Mouse (Mus musculus): ENCODE results near the gene Pacs2. TPM values are rescaled to one million over a fixed set of nuclear protein-coding genes. Genes with fewer than 3 reads are reported as not detected.

The Pacs2 gene
- polyA plus RNA-seq, 1 experiment from 2014 or later: 24.1 TPM

Small RNAs within 50 kb of the gene (microRNA-seq; reads per million reads assigned to microRNA genes)
- not detected for gene Gm44471

Other genes with a start within 250 kb of the Pacs2 start
- 0.84 and 0.86 TPM in 2 replicates for gene Ahnak2, start 211.9 kb upstream of the Pacs2 start, polyA plus RNA-seq (2015; fragmentation: Nextera tagmentation; extraction: Ambion mirVana)
- gene Clba1, start 205.6 kb upstream of the Pacs2 start, polyA plus RNA-seq (2015; fragmentation: Nextera tagmentation; extraction: Ambion mirVana): 20.0 and 21.9 TPM in 2 replicates
- 55.3 and 60.5 TPM in 2 replicates for gene Cdca4, start 185.1 kb upstream of the Pacs2 start, polyA plus RNA-seq (2015; fragmentation: Nextera tagmentation; extraction: Ambion mirVana)
- gene Gpr132, start 146.3 kb upstream of the Pacs2 start, polyA plus RNA-seq (2015; fragmentation: Nextera tagmentation; extraction: Ambion mirVana): not detected in 2 replicates
- 8.4 and 10.7 TPM in 2 replicates for gene Jag2, start 84.7 kb upstream of the Pacs2 start, polyA plus RNA-seq (2015; fragmentation: Nextera tagmentation; extraction: Ambion mirVana)
- gene Nudt14, start 72.4 kb upstream of the Pacs2 start, polyA plus RNA-seq (2015; fragmentation: Nextera tagmentation; extraction: Ambion mirVana): 59.2 and 59.8 TPM in 2 replicates
- 40.0 and 45.5 TPM in 2 replicates for gene Btbd6, start 38.0 kb upstream of the Pacs2 start, polyA plus RNA-seq (2015; fragmentation: Nextera tagmentation; extraction: Ambion mirVana)
- gene Brf1, start 13.8 kb upstream of the Pacs2 start, polyA plus RNA-seq (2015; fragmentation: Nextera tagmentation; extraction: Ambion mirVana): 58.3 and 58.6 TPM in 2 replicates
- 0.40 TPM in 1 of 2 replicates, not detected in the other for gene Tex22, start 60.0 kb downstream of the Pacs2 start, polyA plus RNA-seq (2015; fragmentation: Nextera tagmentation; extraction: Ambion mirVana)
- 13.7 and 16.6 TPM in 2 replicates for gene Mta1, start 83.8 kb downstream of the Pacs2 start, polyA plus RNA-seq (2015; fragmentation: Nextera tagmentation; extraction: Ambion mirVana)
- 324 and 347 TPM in 2 replicates for gene Crip2, start 125.7 kb downstream of the Pacs2 start, polyA plus RNA-seq (2015; fragmentation: Nextera tagmentation; extraction: Ambion mirVana)
- 47.1 and 48.0 TPM in 2 replicates for gene Crip1, start 131.8 kb downstream of the Pacs2 start, polyA plus RNA-seq (2015; fragmentation: Nextera tagmentation; extraction: Ambion mirVana)
- gene Tedc1, start 141.9 kb downstream of the Pacs2 start, polyA plus RNA-seq (2015; fragmentation: Nextera tagmentation; extraction: Ambion mirVana): 19.9 and 20.7 TPM in 2 replicates
- gene Tmem121, start 171.4 kb downstream of the Pacs2 start, polyA plus RNA-seq (2015; fragmentation: Nextera tagmentation; extraction: Ambion mirVana): 32.4 and 34.9 TPM in 2 replicates